Mouse (Mus musculus) MEL (cell line): ENCODE results near the gene Nell2. TPM values are rescaled to one million over a fixed set of nuclear protein-coding genes. Genes with fewer than 3 reads are reported as not detected.

Experiments used
- DNase-seq: peaks from one replicate; pipeline ENCODE4 v3.0.0; 2011; ENCODE audit warnings: low read depth, low spot score
- H3K27ac ChIP-seq: 2 replicates; pipeline ENCODE4 v1.5.1; 2012; ENCODE audit warnings: low read depth, mild to moderate bottlenecking, control low read depth, low read length, moderate library complexity; ENCODE audit not compliant: control insufficient read depth
- H3K27me3 ChIP-seq, 2 experiments: fragments of 150-350 bp in 1 of 2; sonication (generic) in 1 of 2; 2 replicates each; pipeline ENCODE4 v1.6.1; 2012; ENCODE audit warnings: low read length in 2 of 2, mild to moderate bottlenecking in 2 of 2, improper control_type of control experiment in 1 of 2, moderate library complexity in 1 of 2; ENCODE audit not compliant: insufficient read depth in 2 of 2, control insufficient read depth in 1 of 2
- H3K36me3 ChIP-seq, 2 experiments: 2 replicates each; pipeline ENCODE4 v1.6.1; 2012 to 2014; ENCODE audit warnings: low read length in 2 of 2, improper control_type of control experiment in 1 of 2, inconsistent platforms in 1 of 2, mild to moderate bottlenecking in 1 of 2; ENCODE audit not compliant: insufficient read depth in 2 of 2, control insufficient read depth in 1 of 2
- H3K4me1 ChIP-seq, 2 experiments: fragments of 150-350 bp in 1 of 2; sonication (generic) in 1 of 2; 2 replicates each; pipeline ENCODE4 v1.6.1; 2012; ENCODE audit warnings: low read length in 2 of 2, improper control_type of control experiment in 1 of 2, mild to moderate bottlenecking in 1 of 2; ENCODE audit not compliant: insufficient read depth in 2 of 2, control insufficient read depth in 1 of 2
- H3K4me3 ChIP-seq, 2 experiments: fragments of 150-350 bp in 1 of 2; sonication (generic) in 1 of 2; 2 replicates each; pipeline ENCODE4 v1.5.1; 2012; ENCODE audit warnings: low read depth in 2 of 2, low read length in 2 of 2, mild to moderate bottlenecking in 2 of 2, moderate library complexity in 2 of 2, control low read depth in 1 of 2, improper control_type of control experiment in 1 of 2; ENCODE audit not compliant: control insufficient read depth in 1 of 2, insufficient read depth in 1 of 2
- H3K79me2 ChIP-seq: 2 replicates; pipeline ENCODE4 v1.6.1; 2012; ENCODE audit warnings: mild to moderate bottlenecking, low read length, moderate library complexity; ENCODE audit not compliant: control insufficient read depth, poor library complexity, insufficient read depth
- H3K9ac ChIP-seq: 2 replicates; pipeline ENCODE4 v1.6.1; 2012; ENCODE audit warnings: low read depth, mild to moderate bottlenecking, control low read depth, low read length, moderate library complexity; ENCODE audit not compliant: control insufficient read depth, poor library complexity, severe bottlenecking
- H3K9me3 ChIP-seq: fragments of 150-350 bp; sonication (generic); replicated peaks from 2 replicates; pipeline ENCODE4 v1.6.1; 2012; ENCODE audit warnings: mild to moderate bottlenecking, low read length, improper control_type of control experiment, moderate library complexity; ENCODE audit not compliant: insufficient read depth
- BHLHE40 ChIP-seq: IDR thresholded peaks from 2 replicates; pipeline ENCODE4 v1.6.1; 2012; ENCODE audit warnings: low read depth, mild to moderate bottlenecking, inconsistent platforms, low read length, improper control_type of control experiment, borderline replicate concordance
- CHD2 ChIP-seq: IDR thresholded peaks from 2 replicates; pipeline ENCODE4 v1.6.1; 2011; ENCODE audit warnings: low read length, improper control_type of control experiment
- E2F4 ChIP-seq: IDR thresholded peaks from 2 replicates; pipeline ENCODE4 v1.6.1; 2011; ENCODE audit warnings: low read depth, low read length, improper control_type of control experiment, borderline replicate concordance
- ELF1 ChIP-seq: IDR thresholded peaks from 2 replicates; pipeline ENCODE4 v1.6.1; 2014; ENCODE audit warnings: low read depth, mild to moderate bottlenecking, inconsistent platforms, low read length, improper control_type of control experiment, moderate library complexity
- EP300 ChIP-seq, 2 experiments: IDR thresholded peaks; 2 replicates each; pipeline ENCODE4 v1.6.1; 2011; ENCODE audit warnings: improper control_type of control experiment in 2 of 2, low read length in 2 of 2, low read depth in 1 of 2, mild to moderate bottlenecking in 1 of 2
- ETS1 ChIP-seq: IDR thresholded peaks from 2 replicates; pipeline ENCODE4 v1.6.1; 2012; ENCODE audit warnings: low read depth, mild to moderate bottlenecking, inconsistent platforms, low read length, improper control_type of control experiment, moderate library complexity
- MAZ ChIP-seq: IDR thresholded peaks from 2 replicates; pipeline ENCODE4 v1.6.1; 2012; ENCODE audit warnings: low read depth, mild to moderate bottlenecking, inconsistent platforms, low read length, improper control_type of control experiment
- MEF2A ChIP-seq: IDR thresholded peaks from 2 replicates; pipeline ENCODE4 v1.6.1; 2014; ENCODE audit warnings: low read depth, mild to moderate bottlenecking, inconsistent platforms, low read length, improper control_type of control experiment; ENCODE audit not compliant: poor library complexity, insufficient replicate concordance, severe bottlenecking; ENCODE audit errors: extremely low read depth
- MYC ChIP-seq: IDR thresholded peaks from 2 replicates; pipeline ENCODE4 v1.6.1; 2011; ENCODE audit warnings: low read depth, mild to moderate bottlenecking, low read length, improper control_type of control experiment, moderate library complexity
- NELFE ChIP-seq: IDR thresholded peaks from 2 replicates; pipeline ENCODE4 v1.6.1; 2011; ENCODE audit warnings: low read depth, low read length, improper control_type of control experiment
- NRF1 ChIP-seq: IDR thresholded peaks from 2 replicates; pipeline ENCODE4 v1.6.1; 2014; ENCODE audit warnings: low read depth, mild to moderate bottlenecking, inconsistent platforms, low read length, improper control_type of control experiment, moderate library complexity; ENCODE audit not compliant: poor library complexity, insufficient read depth, severe bottlenecking
- POLR2A ChIP-seq, 2 experiments: IDR thresholded peaks; 2 replicates each; pipeline ENCODE4 v1.6.1; 2011 to 2012; ENCODE audit warnings: low read length in 2 of 2, mild to moderate bottlenecking in 2 of 2, control low read depth in 1 of 2, improper control_type of control experiment in 1 of 2, low read depth in 1 of 2, moderate library complexity in 1 of 2; ENCODE audit not compliant: control insufficient read depth in 1 of 2, insufficient read depth in 1 of 2, poor library complexity in 1 of 2
- RAD21 ChIP-seq: IDR thresholded peaks from 2 replicates; pipeline ENCODE4 v1.6.1; 2011; ENCODE audit warnings: mild to moderate bottlenecking, low read depth, low read length, improper control_type of control experiment
- RCOR1 ChIP-seq: IDR thresholded peaks from 2 replicates; pipeline ENCODE4 v1.6.1; 2012; ENCODE audit warnings: low read depth, mild to moderate bottlenecking, inconsistent platforms, low read length, improper control_type of control experiment
- SIN3A ChIP-seq: IDR thresholded peaks from 2 replicates; pipeline ENCODE4 v1.6.1; 2012; ENCODE audit warnings: low read length, improper control_type of control experiment, inconsistent platforms
- TAL1 ChIP-seq: IDR thresholded peaks from 2 replicates; pipeline ENCODE4 v1.6.1; 2012; ENCODE audit warnings: mild to moderate bottlenecking, inconsistent platforms, low read length, moderate library complexity, mixed read lengths
- TBP ChIP-seq: IDR thresholded peaks from 2 replicates; pipeline ENCODE4 v1.8.0; 2011; ENCODE audit warnings: low read depth, low read length, improper control_type of control experiment
- UBTF ChIP-seq: IDR thresholded peaks from 2 replicates; pipeline ENCODE4 v1.6.1; 2012; ENCODE audit warnings: low read depth, mild to moderate bottlenecking, inconsistent platforms, low read length, improper control_type of control experiment, moderate library complexity, borderline replicate concordance; ENCODE audit not compliant: insufficient read depth
- USF1 ChIP-seq: IDR thresholded peaks from 2 replicates; pipeline ENCODE4 v1.6.1; 2014; ENCODE audit warnings: low read depth, mild to moderate bottlenecking, inconsistent platforms, low read length, improper control_type of control experiment, moderate library complexity
- ZKSCAN1 ChIP-seq: IDR thresholded peaks from 2 replicates; pipeline ENCODE4 v1.6.1; 2012; ENCODE audit warnings: low read depth, mild to moderate bottlenecking, inconsistent platforms, low read length, improper control_type of control experiment, moderate library complexity
- ZMIZ1 ChIP-seq: IDR thresholded peaks from 2 replicates; pipeline ENCODE4 v1.6.1; 2012; ENCODE audit warnings: low read depth, mild to moderate bottlenecking, inconsistent platforms, low read length, improper control_type of control experiment, moderate library complexity
- polyA plus RNA-seq, 2 experiments: library from polyadenylated mRNA; stranded (reverse) in 1 of 2; unstranded in 1 of 2; fragments of >175 nt in 1 of 2; fragments of >200 nt in 1 of 2; gene quantifications; 2 replicates each; pipeline versions ENCODE4 v1.2.1 to v1.2.4; 2012; ENCODE audit warnings: low replicate concordance in 2 of 2, low read depth in 1 of 2; ENCODE audit not compliant: insufficient read length in 2 of 2, insufficient read depth in 1 of 2, missing spikeins in 1 of 2
- total RNA-seq: library from RNA; depleted of rRNA; stranded (reverse); fragments of 300-350 nt; gene quantifications from 2 replicates; pipeline ENCODE4 v1.2.3, GENCODE M21; 2012

The Nell2 gene
- total and polyA plus RNA-seq, 3 experiments: not detected

DNA sequence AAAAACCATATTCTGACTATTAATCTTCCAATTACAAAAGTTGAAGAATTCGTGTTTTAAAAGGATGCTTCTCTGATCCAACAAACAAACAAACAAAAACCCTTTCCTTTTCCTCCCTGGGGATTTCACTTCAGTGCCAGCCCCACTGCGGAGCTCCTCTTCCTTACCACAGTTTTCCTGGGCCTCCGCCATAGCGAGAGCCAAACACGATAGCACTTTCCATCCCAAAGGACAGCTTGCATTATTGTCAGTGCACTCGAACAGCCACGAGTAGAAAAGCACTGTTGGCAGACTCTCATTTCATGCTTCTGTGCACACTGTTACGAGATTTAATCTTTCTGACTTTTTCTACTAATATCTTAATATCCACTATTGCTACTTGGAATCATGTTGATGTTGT is 224.3 kb downstream of the Nell2 start:
- H3K4me3 ChIP-seq: no peak overlapping the region
- no peak overlapping the region for H3K27ac ChIP-seq
- TF ChIP-seq MYC (no peak), RAD21 (no peak), ZMIZ1 (no peak), SIN3A (no peak), E2F4 (no peak), ELF1 (no peak), TBP (no peak), UBTF (no peak), POLR2A (IDR thresholded peaks at IDR 0.05; ENCODE audit: control insufficient read depth in 1 of 2, insufficient read depth in 1 of 2, low read depth in 1 of 2, low read length in 2 of 2, poor library complexity in 1 of 2) (no peak), RCOR1 (no peak), TAL1 (no peak), NRF1 (no peak), MAZ (no peak), EP300 (IDR thresholded peaks at IDR 0.05; ENCODE audit: low read depth in 1 of 2, low read length in 2 of 2) (no peak)
- TF ChIP-seq, all 39 proteins: peak for 0
- Histone ChIP-seq H3K27me3 (peaks cover 0 to 1% of the 10 kb centered on the region in 2 experiments; a peak in 1 of 4 replicates), H3K36me3 (no peaks in the 10 kb centered on the region), H3K9me3 (no peaks in the 10 kb centered on the region), H3K79me2 (no peaks in the 10 kb centered on the region; the same call in 1 of the 2 replicates), H3K9ac (no peak overlapping the region), H3K4me1 (no peaks in the 10 kb centered on the region)
- no peak for DNase-seq

- no peak for TF ChIP-seq NRF1
- DNase-seq: no peak
These were observed 231.8 kb downstream of the Nell2 start for GRCm38 (mm10) chr15:95296561-95296960.

GRCm38 (mm10) chr15:95289047-95289446 is 239.3 kb downstream of the Nell2 start:
- no peak overlapping the region for H3K4me3 ChIP-seq

More at GRCm38 (mm10) chr15:95296561-95296960, 231.8 kb downstream of the Nell2 start:
- Histone ChIP-seq H3K36me3 (no peaks in the 10 kb centered on the region), H3K27ac (no peak overlapping the region), H3K9me3 (no peaks in the 10 kb centered on the region), H3K79me2 (no peaks in the 10 kb centered on the region), H3K27me3 (no peaks in the 10 kb centered on the region), H3K9ac (no peak overlapping the region), H3K4me1 (no peaks in the 10 kb centered on the region), H3K4me3 (no peak overlapping the region)

More at GRCm38 (mm10) chr15:95289047-95289446, 239.3 kb downstream of the Nell2 start:
- no peak for TF ChIP-seq ZKSCAN1
- no peak for TF ChIP-seq USF1
- TF ChIP-seq ELF1: no peak
- no peak for TF ChIP-seq EP300 (IDR thresholded peaks at IDR 0.05; ENCODE audit: low read depth in 1 of 2, low read length in 2 of 2)
- TF ChIP-seq MEF2A: no peak
- TF ChIP-seq RCOR1: no peak
- no peak for TF ChIP-seq NELFE
- TF ChIP-seq ETS1: no peak
- no peak for TF ChIP-seq CHD2
- no peak for TF ChIP-seq BHLHE40
- DNase-seq: no peak
- Histone ChIP-seq H3K9ac (no peak overlapping the region), H3K27ac (no peak overlapping the region), H3K9me3 (no peaks in the 10 kb centered on the region), H3K4me1 (no peaks in the 10 kb centered on the region), H3K79me2 (no peaks in the 10 kb centered on the region), H3K27me3 (no peaks in the 10 kb centered on the region), H3K36me3 (no peaks in the 10 kb centered on the region)
